Mouse (Mus musculus) embryonic fibroblast, embryonic 13.5 days (primary cell): ENCODE data around the gene Tbx5. TPM values are rescaled to one million over a fixed set of nuclear protein-coding genes. Genes with fewer than 3 reads are reported as not detected.

ENCODE experiments used
- H3K27ac ChIP-seq: 2 replicates; pipeline ENCODE4 v1.5.1; 2012; ENCODE audit warnings: low read length, control low read depth, inconsistent platforms; ENCODE audit not compliant: insufficient read depth
- H3K4me1 ChIP-seq: 2 replicates; pipeline ENCODE4 v1.6.1; 2011; ENCODE audit warnings: low read length; ENCODE audit not compliant: control insufficient read depth, insufficient read depth
- H3K4me3 ChIP-seq: 2 replicates; pipeline ENCODE4 v1.5.1; 2011; ENCODE audit warnings: mild to moderate bottlenecking, control low read depth, low read length; ENCODE audit not compliant: insufficient read depth
- CTCF ChIP-seq: IDR thresholded peaks from 2 replicates; pipeline ENCODE4 v1.5.1; 2011; ENCODE audit warnings: mild to moderate bottlenecking, control low read depth, low read length, moderate library complexity, borderline replicate concordance; ENCODE audit not compliant: insufficient read depth
- POLR2A ChIP-seq: IDR thresholded peaks from 2 replicates; pipeline ENCODE4 v1.6.1; 2011; ENCODE audit warnings: low read depth, mild to moderate bottlenecking, control low read depth, low read length, moderate library complexity
- polyA plus RNA-seq: library from polyadenylated mRNA; stranded (reverse); fragments of >200 nt; gene quantifications from 2 replicates; pipeline ENCODE4 v1.2.4, GENCODE M21; 2011; ENCODE audit warnings: low read depth; ENCODE audit not compliant: missing spikeins, insufficient read length

The Tbx5 gene
- polyA plus RNA-seq, 1 experiment, result 9.3 TPM

- Histone ChIP-seq H3K27ac (no peak overlapping the region), H3K4me3 (no peak overlapping the region; the same call in 1 of the 2 replicates), H3K4me1 (no peaks in the 10 kb centered on the region)
- TF ChIP-seq CTCF (no peak), POLR2A (no peak)
Observed at GRCm38 (mm10) chr5:119841634-119842420, 9.4 kb downstream of the Tbx5 start.

- TF ChIP-seq CTCF (no peak), POLR2A (no peak)
- no peak overlapping the region for H3K27ac ChIP-seq
- no peaks in the 10 kb centered on the region for H3K4me1 ChIP-seq
- no peak overlapping the region for H3K4me3 ChIP-seq
Observed at GRCm38 (mm10) chr5:119842701-119843393, 10.4 kb downstream of the Tbx5 start.

DNA sequence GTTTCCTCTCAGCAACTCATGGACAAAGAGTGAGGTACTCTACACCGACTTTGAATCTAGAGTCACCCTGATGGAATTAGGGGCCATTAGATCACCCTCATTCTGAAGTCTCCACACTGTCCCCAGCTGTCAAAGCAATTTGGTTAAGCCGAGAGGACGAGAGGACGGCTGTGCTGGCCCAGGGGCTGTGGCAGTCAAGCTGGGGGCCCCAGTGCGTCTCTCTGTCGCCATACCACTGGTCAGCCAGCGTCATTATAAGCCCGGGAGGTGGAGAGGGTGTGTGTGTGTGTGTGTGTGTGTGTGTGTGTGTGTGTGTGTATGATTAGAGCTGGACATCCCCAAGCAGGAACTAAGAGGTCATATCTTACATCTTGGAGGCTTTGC is 10.9 kb downstream of the Tbx5 start:
- no peak overlapping the region for H3K4me3 ChIP-seq
- H3K4me1 ChIP-seq, result no peaks in the 10 kb centered on the region
- no peak for TF ChIP-seq POLR2A
- no peak for TF ChIP-seq CTCF
- no peak overlapping the region for H3K27ac ChIP-seq

GRCm38 (mm10) chr5:119844366-119844765 is 11.9 kb downstream of the Tbx5 start:
- Histone ChIP-seq H3K4me1 (no peaks in the 10 kb centered on the region), H3K4me3 (no peak overlapping the region), H3K27ac (peak overlapping the region; percentile 60; the same call in 1 of the 2 replicates)
- TF ChIP-seq POLR2A (no peak), CTCF (no peak)

DNA sequence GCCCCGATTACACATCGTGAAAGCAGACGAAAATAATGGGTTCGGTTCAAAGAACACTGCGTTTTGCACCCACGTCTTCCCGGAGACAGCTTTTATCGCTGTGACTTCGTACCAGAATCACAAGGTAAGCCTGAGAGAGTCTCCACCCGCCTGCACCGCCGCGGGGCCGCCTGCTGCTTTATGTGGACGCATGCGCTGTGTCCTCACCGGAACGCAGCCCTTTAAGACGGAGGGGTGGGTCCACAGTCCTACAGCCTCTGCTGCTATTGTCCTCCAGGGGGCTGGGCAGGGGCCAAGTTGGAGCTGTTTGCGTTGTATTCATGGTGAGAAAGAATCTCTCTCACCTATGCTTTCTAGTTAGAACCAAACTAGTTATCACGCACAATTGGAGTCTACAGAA is 12.5 kb downstream of the Tbx5 start:
- no peak overlapping the region for H3K4me3 ChIP-seq
- no peaks in the 10 kb centered on the region for H3K4me1 ChIP-seq
- TF ChIP-seq CTCF (no peak), POLR2A (no peak)
- H3K27ac ChIP-seq, result no peak overlapping the region

DNA sequence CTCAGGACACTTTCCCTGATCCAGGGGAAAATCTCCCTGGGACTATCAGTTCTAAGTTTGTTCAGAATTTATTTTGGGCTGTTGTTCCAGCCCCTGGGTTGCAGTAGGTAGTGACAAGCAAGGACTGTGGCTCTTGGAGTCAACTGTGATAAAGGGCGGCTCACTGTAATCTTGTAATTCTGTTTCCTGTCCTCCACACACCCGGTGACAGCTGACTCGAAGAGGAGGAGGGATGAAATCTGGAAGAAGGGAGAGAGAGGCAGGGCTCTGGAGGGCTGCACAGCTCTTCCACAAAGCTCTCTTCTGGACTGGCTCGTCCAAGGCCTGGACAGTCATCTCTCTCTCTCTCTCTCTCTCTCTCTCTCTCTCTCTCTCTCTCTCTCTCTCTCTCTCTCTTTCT is 24.6 kb downstream of the Tbx5 start:
- no peaks in the 10 kb centered on the region for H3K4me1 ChIP-seq
- H3K4me3 ChIP-seq, result no peak overlapping the region
- TF ChIP-seq CTCF, result no peak

DNA sequence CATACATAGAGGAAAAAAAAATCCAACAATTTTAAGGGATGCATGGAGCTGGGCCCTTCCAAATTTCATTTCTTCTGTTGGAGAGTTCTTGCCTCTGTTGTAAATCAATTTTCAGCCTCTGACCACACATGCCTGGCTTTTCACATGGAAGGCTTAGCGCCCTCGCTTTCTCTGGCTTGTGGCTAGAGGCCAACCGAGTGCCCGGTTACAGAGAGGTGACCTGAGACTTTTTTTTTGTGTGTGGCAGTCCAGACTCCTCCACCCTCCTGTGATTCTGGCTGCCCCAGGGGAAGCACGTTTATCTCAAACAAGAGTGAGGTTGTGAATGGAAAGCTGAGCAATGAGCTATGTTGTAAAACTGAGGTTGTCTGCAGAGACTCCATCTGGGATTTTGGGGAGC is 28.8 kb downstream of the Tbx5 start:
- Histone ChIP-seq H3K4me3 (no peak overlapping the region), H3K27ac (no peak overlapping the region), H3K4me1 (no peaks in the 10 kb centered on the region)
- TF ChIP-seq CTCF, result no peak
- no peak for TF ChIP-seq POLR2A

More for the DNA sequence above, 24.6 kb downstream of the Tbx5 start:
- no peak overlapping the region for H3K27ac ChIP-seq

DNA sequence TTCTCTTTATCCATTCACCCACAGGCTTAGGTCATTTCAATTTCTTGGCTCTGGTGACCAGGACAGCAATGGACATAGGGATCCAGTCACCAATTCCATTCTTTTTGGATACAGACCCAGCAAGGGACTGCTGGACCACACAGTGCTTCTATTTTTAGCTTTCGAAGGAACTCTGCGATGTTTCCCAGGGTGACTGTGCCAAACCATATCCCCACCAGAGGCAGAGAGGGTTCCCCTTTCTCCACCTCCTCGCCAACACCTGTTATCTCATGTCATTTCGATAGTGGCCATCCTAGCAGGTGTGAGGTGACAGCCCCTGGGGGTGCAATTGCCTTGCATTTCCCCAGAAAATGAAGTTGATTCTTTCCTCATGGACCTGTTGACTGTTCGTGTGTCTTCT is 30.0 kb downstream of the Tbx5 start:
- H3K4me1 ChIP-seq, result no peaks in the 10 kb centered on the region
- TF ChIP-seq CTCF, result no peak
- TF ChIP-seq POLR2A, result no peak
- H3K4me3 ChIP-seq, result no peak overlapping the region
- H3K27ac ChIP-seq, result no peak overlapping the region

DNA sequence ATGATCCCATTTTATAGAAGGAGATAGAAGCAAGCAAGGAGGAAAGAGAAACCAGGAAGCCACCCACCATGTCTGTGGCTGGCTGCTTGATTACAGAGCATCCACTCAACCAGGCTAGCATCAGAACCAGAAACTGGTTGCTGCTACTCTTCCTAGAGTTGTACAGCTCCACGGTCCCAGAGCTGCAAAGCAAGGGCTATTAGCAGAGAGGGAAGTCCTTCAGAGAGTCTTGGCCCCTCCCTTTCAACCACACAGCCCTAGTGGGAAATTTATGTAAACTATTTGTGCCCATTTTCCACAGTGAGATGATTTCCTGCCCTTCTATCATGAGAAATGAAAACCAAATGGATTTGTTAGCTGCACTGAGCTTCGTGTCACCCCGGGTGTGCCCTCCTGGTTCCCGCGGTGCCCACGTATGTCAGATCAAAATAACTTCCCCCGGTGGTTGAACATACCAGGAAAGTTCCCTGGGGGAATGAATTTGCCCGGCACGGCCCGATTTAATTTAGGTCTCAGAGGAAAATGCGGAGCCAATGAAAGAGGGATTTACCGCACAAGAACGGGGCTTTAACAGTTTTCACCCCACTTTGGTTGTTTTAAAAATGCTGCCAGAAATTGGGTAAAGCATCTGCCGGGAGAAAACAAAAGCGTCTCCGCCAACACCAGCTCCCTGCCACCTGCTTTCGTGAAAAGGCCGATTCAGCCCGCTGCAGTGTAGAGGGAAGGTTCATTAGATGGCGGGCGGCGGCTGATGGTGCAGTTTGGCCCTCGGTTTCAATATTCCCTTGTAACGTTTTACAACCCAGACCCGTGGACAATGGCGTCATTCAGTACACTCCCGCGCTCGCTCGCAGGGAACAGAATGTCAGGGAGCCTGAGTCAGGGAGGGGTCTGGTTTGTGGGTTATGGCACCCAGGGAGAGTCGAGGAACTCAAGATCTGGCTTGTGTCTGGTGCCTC is 34.1 kb downstream of the Tbx5 start:
- H3K27ac ChIP-seq, result no peak overlapping the region
- peak overlapping the region; percentile 6; the same call in 1 of the 2 replicates for H3K4me3 ChIP-seq
- H3K4me1 ChIP-seq, result no peaks in the 10 kb centered on the region
- TF ChIP-seq CTCF, result no peak
- TF ChIP-seq POLR2A, result no peak

DNA sequence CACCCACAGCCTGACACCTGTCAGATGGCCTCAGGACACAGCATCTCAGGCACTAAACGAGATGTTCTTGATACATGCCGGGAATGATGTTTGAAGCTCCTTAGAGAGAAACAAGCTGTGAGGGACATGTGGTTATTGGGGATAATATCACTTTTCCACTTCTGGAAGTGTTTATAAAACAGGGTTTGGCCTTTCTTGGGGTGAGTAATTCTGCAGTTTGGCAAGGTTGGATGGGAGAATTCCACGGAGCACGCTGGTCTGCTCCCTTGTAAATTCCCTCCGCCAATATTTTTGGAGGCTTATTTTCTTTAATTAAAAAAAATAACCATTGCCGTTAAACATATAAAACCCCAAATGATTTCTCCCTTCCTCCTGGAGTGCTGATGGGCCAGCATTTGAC is 35.5 kb downstream of the Tbx5 start:
- TF ChIP-seq CTCF, result no peak
- no peak for TF ChIP-seq POLR2A
- Histone ChIP-seq H3K4me3 (no peak overlapping the region), H3K4me1 (no peaks in the 10 kb centered on the region), H3K27ac (no peak overlapping the region)
